Mouse (Mus musculus): ENCODE measurements at regions not wholly inside any gene's neighbourhood (a gene's known extent, or its start where the extent isn't known, plus 50 kb on each side); places are given as distances from the start of the nearest gene placed in this dataset.

DNA sequence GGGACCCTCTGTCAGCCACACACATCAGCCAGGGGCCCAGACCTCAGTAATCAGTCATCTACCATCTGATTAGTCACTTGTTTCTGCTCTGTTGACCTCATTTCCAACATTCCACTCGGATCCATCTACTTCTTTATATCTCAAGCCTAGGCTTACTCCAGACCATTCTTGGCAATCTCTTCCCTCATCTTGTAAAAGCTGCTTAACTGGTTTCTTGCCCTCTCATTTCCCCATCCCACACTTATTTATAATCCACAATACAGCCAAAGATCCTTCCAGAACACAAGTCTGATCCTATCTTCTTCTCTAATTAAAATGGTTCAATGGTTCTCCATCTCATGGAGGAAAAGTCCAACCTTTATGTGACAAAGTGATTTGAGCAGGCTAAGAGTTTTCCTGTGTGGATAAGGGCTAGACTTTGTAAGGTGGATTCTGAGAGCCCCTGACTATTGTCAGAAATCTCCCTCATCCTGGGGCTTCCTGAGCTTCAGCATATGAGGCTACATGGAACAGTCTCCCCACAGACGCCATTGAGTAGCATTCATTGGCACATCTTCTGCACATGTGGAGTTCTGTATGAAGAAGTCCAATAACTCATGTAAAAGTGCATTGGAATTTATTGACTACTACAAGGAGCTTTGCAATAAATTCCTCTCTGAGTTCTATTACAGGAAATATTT, 100.7 kb upstream of the Tns3 start:
- no peak overlapping the region for H3K9ac ChIP-seq (ENCODE audit: insufficient read depth, low read depth)
- no peak overlapping the region for H3K4me3 ChIP-seq (replicated peaks in 1 of 3; ENCODE audit: low read depth in 2 of 3, low read length in 2 of 3, poor library complexity in 1 of 3)
- in situ Hi-C loops (cut with MboI; ENCODE audit: low pct_ligation_motif_present, low pct_unique_long_range_greater_than_20kb, low sequenced_read_pairs) (no loop called here), dilution Hi-C loops (cut with MboI; ENCODE audit: extremely low pct_ligation_motif_present, extremely low pct_unique_long_range_greater_than_20kb, low sequenced_read_pairs) (no loop called here)
- no peaks in the 10 kb centered on the region for H3K4me1 ChIP-seq (ENCODE audit: control insufficient read depth in 1 of 2, insufficient read depth in 2 of 2)
- TF ChIP-seq TCF12 (IDR thresholded peaks at IDR 0.05; ENCODE audit: low read depth, low read length) (no peak), MAX (IDR thresholded peaks at IDR 0.05; ENCODE audit: low read length) (no peak), HCFC1 (IDR thresholded peaks at IDR 0.05; ENCODE audit: low read depth, low read length) (no peak), ZMIZ1 (IDR thresholded peaks at IDR 0.05; ENCODE audit: low read depth, low read length) (no peak), UBTF (IDR thresholded peaks at IDR 0.05; ENCODE audit: low read depth, low read length) (no peak), ZKSCAN1 (IDR thresholded peaks at IDR 0.05; ENCODE audit: borderline replicate concordance, low read depth, low read length) (no peak), CTCF (conservative IDR thresholded peaks at IDR 0.05 in 1 of 2, IDR thresholded peaks at IDR 0.05 in 1 of 2; ENCODE audit: low read depth in 2 of 2, low read length in 2 of 2) (no peak)
- H3K27me3 ChIP-seq (replicated peaks): peaks cover 55% of the 10 kb centered on the region
- no peak for DNase-seq (ENCODE audit: extremely low read depth)
- H3K79me2 ChIP-seq (replicated peaks; ENCODE audit: control insufficient read depth, extremely low read depth, insufficient read depth, poor library complexity, severe bottlenecking): no peaks in the 10 kb centered on the region
- H3K27ac ChIP-seq (ENCODE audit: insufficient read depth, low read depth): no peak overlapping the region
- H3K36me3 ChIP-seq (replicated peaks in 1 of 2; ENCODE audit: control insufficient read depth in 1 of 2, insufficient read depth in 1 of 2, low read length in 1 of 2): no peaks in the 10 kb centered on the region
- no peak overlapping the region for H3K4me2 ChIP-seq (ENCODE audit: insufficient read depth, low read depth, poor library complexity, severe bottlenecking)
- H3K9me3 ChIP-seq (replicated peaks; ENCODE audit: low read length): no peaks in the 10 kb centered on the region

DNA sequence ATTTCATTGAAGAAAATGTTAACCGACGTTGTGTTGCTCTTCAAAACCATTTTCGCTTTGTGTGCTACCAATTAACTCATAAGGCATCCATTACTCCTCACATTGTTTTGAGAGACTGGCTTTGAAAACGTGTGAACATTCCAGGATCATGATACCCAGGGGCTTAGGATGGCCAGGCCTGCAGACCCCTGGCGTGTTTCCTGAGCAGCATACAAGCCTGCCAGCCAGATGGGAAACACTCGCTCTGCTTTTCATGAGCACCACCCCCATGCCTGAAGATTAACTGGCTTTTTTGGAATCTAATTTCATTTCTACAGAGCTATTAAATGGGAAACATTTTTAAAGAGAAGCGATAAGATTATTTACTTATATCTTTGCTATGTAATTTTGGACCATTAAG, 99.1 kb upstream of the Tns3 start:
- no peaks in the 10 kb centered on the region for H3K36me3 ChIP-seq (replicated peaks in 1 of 2; ENCODE audit: control insufficient read depth in 1 of 2, insufficient read depth in 1 of 2, low read length in 1 of 2)
- no peak overlapping the region for H3K4me3 ChIP-seq (replicated peaks in 1 of 3; ENCODE audit: low read depth in 2 of 3, low read length in 2 of 3, poor library complexity in 1 of 3)
- TF ChIP-seq ZKSCAN1 (IDR thresholded peaks at IDR 0.05; ENCODE audit: borderline replicate concordance, low read depth, low read length) (no peak), MEF2A (IDR thresholded peaks at IDR 0.05; ENCODE audit: borderline replicate concordance, low read depth, low read length) (no peak), ETS1 (conservative IDR thresholded peaks at IDR 0.05; ENCODE audit: low read depth, low read length) (no peak), E2F4 (IDR thresholded peaks at IDR 0.05; ENCODE audit: insufficient replicate concordance, low read depth, low read length) (no peak), TCF12 (IDR thresholded peaks at IDR 0.05; ENCODE audit: low read depth, low read length) (no peak), JUND (conservative IDR thresholded peaks at IDR 0.05; ENCODE audit: low read depth, low read length) (no peak), PAX5 (IDR thresholded peaks at IDR 0.05; ENCODE audit: low read length) (no peak)
- H3K4me2 ChIP-seq (ENCODE audit: insufficient read depth, low read depth, poor library complexity, severe bottlenecking): no peak overlapping the region
- H3K4me1 ChIP-seq (ENCODE audit: control insufficient read depth in 1 of 2, insufficient read depth in 2 of 2): no peaks in the 10 kb centered on the region
- no peak for DNase-seq (ENCODE audit: extremely low read depth)
- H3K9me3 ChIP-seq (replicated peaks; ENCODE audit: low read length): no peaks in the 10 kb centered on the region
- H3K9ac ChIP-seq (ENCODE audit: insufficient read depth, low read depth): no peak overlapping the region
- in situ Hi-C loops (cut with MboI; ENCODE audit: low pct_ligation_motif_present, low pct_unique_long_range_greater_than_20kb, low sequenced_read_pairs): no loop called here
- H3K27ac ChIP-seq (ENCODE audit: insufficient read depth, low read depth): no peak overlapping the region
- H3K27me3 ChIP-seq (replicated peaks): peaks cover 58% of the 10 kb centered on the region
- dilution Hi-C loops (cut with MboI; ENCODE audit: extremely low pct_ligation_motif_present, extremely low pct_unique_long_range_greater_than_20kb, low sequenced_read_pairs): no loop called here
- H3K79me2 ChIP-seq (replicated peaks; ENCODE audit: control insufficient read depth, extremely low read depth, insufficient read depth, poor library complexity, severe bottlenecking): no peaks in the 10 kb centered on the region

DNA sequence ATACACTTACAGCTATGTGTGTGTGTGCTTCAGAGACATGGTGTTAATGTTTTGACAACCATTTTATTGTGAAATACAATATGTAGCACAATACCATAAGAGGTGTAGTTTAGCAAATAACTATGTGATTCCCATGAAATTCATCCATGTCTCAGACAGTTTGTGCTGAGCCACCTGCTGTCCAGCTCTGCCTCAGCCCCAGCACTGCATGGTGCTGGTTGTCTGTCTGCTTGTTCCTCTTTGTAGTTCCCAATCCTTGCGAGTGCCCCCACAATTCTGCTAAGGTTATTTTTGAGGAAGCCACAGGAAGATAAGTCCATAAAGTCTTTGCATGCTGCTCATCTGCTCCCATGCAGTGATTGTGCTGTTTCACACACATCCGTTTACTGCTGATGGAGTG, 97.8 kb upstream of the Tns3 start:
- Histone ChIP-seq H3K79me2 (replicated peaks; ENCODE audit: control insufficient read depth, extremely low read depth, insufficient read depth, poor library complexity, severe bottlenecking) (no peaks in the 10 kb centered on the region), H3K9me3 (replicated peaks; ENCODE audit: low read length) (no peaks in the 10 kb centered on the region), H3K4me3 (replicated peaks in 1 of 3; ENCODE audit: low read depth in 2 of 3, low read length in 2 of 3, poor library complexity in 1 of 3) (no peak overlapping the region), H3K36me3 (replicated peaks in 1 of 2; ENCODE audit: control insufficient read depth in 1 of 2, insufficient read depth in 1 of 2, low read length in 1 of 2) (no peaks in the 10 kb centered on the region), H3K4me2 (ENCODE audit: insufficient read depth, low read depth, poor library complexity, severe bottlenecking) (no peak overlapping the region), H3K4me1 (ENCODE audit: control insufficient read depth in 1 of 2, insufficient read depth in 2 of 2) (no peaks in the 10 kb centered on the region), H3K9ac (ENCODE audit: insufficient read depth, low read depth) (no peak overlapping the region), H3K27ac (ENCODE audit: insufficient read depth, low read depth) (no peak overlapping the region), H3K27me3 (replicated peaks) (peaks cover 57% of the 10 kb centered on the region)
- DNase-seq (ENCODE audit: extremely low read depth): no peak
- dilution Hi-C loops (cut with MboI; ENCODE audit: extremely low pct_ligation_motif_present, extremely low pct_unique_long_range_greater_than_20kb, low sequenced_read_pairs): no loop called here
- in situ Hi-C loops (cut with MboI; ENCODE audit: low pct_ligation_motif_present, low pct_unique_long_range_greater_than_20kb, low sequenced_read_pairs): no loop called here
- TF ChIP-seq MEF2A (IDR thresholded peaks at IDR 0.05; ENCODE audit: borderline replicate concordance, low read depth, low read length) (no peak), MYC (IDR thresholded peaks at IDR 0.05; ENCODE audit: low read depth, low read length) (no peak), ZMIZ1 (IDR thresholded peaks at IDR 0.05; ENCODE audit: low read depth, low read length) (no peak), UBTF (IDR thresholded peaks at IDR 0.05; ENCODE audit: low read depth, low read length) (no peak), USF2 (conservative IDR thresholded peaks at IDR 0.05; ENCODE audit: low read depth, low read length) (no peak), NELFE (IDR thresholded peaks at IDR 0.05; ENCODE audit: low read depth, low read length) (no peak)

Data from CH12.LX (cell line).